Mouse (Mus musculus) hindbrain, embryonic 14.5 days (tissue): Measurements from ENCODE around the gene Agtrap. TPM values are rescaled to one million over a fixed set of nuclear protein-coding genes. Genes with fewer than 3 reads are reported as not detected.

ENCODE experiments used
- ATAC-seq: fragments of 200-750 bp; cut with Nextera tagmentation; 2 replicates; pipeline ENCODE4 v1.8.0; 2017; ENCODE audit warnings: moderate number of reproducible peaks, mild to moderate bottlenecking, moderate TSS enrichment, moderate library complexity; ENCODE audit not compliant: low FRiP score
- DNase-seq: peaks from one replicate; pipeline ENCODE4 v3.0.0-alpha.2; 2015; ENCODE audit warnings: low spot score
- H3K27ac ChIP-seq: fragments of 300-500 bp; sonication (generic); 2 replicates; pipeline ENCODE4 v1.5.1; 2014; ENCODE audit warnings: mild to moderate bottlenecking, moderate library complexity
- H3K27me3 ChIP-seq: fragments of 300-500 bp; sonication (generic); 2 replicates; pipeline ENCODE4 v1.6.1; 2014; ENCODE audit warnings: mild to moderate bottlenecking, low read length, mixed read lengths; ENCODE audit not compliant: control insufficient read depth, insufficient read depth
- H3K36me3 ChIP-seq: fragments of 300-500 bp; sonication (generic); replicated peaks from 2 replicates; pipeline ENCODE4 v1.6.1; 2014; ENCODE audit not compliant: control insufficient read depth, insufficient read depth
- H3K4me1 ChIP-seq: fragments of 300-500 bp; sonication (generic); replicated peaks from 2 replicates; pipeline ENCODE4 v1.6.1; 2014; ENCODE audit warnings: antibody characterized with exemption, low read length, mixed read lengths; ENCODE audit not compliant: control insufficient read depth, insufficient read depth
- H3K4me2 ChIP-seq: fragments of 300-500 bp; sonication (generic); replicated peaks from 2 replicates; pipeline ENCODE4 v1.6.1; 2014; ENCODE audit warnings: mild to moderate bottlenecking, moderate library complexity
- H3K4me3 ChIP-seq: fragments of 300-500 bp; sonication (generic); replicated peaks from 2 replicates; pipeline ENCODE4 v1.5.1; 2014; ENCODE audit warnings: mild to moderate bottlenecking, low read length
- H3K9ac ChIP-seq: fragments of 300-500 bp; sonication (generic); 2 replicates; pipeline ENCODE4 v1.6.1; 2014
- H3K9me3 ChIP-seq: fragments of 300-500 bp; sonication (generic); 2 replicates; pipeline ENCODE4 v1.6.1; 2016; ENCODE audit warnings: low read length; ENCODE audit not compliant: control insufficient read depth
- WGBS: fragments of 180-500 bp; shearing (Covaris S2); extraction: QIAGEN DNeasy Blood & Tissue Kit; methylation state at CpG from one replicate; pipeline ENCODE4 v1.1.7; 2014; 5-methylcytosine and 5-hydroxymethylcytosine counted together
- polyA plus RNA-seq: library from polyadenylated mRNA; unstranded; fragments of >200 nt; fragmentation: Nextera tagmentation; extraction: Ambion mirVana; gene quantifications from 2 replicates; pipeline ENCODE4 v1.2.1, GENCODE M21; 2014

Gene Agtrap
- polyA plus RNA-seq, 1 experiment from 2014 or later = 6.6 TPM

GRCm38 (mm10) chr4:148109215-148109614 is 21.4 kb upstream of the Agtrap start:
- Histone ChIP-seq H3K36me3 (peaks cover 47% of the 10 kb centered on the region), H3K27me3 (no peaks in the 10 kb centered on the region), H3K27ac (no peak overlapping the region), H3K9me3 (no peaks in the 10 kb centered on the region), H3K9ac (no peak overlapping the region), H3K4me1 (0 out of 2 replicates have a peak, but pooled peaks cover 7% of the 10 kb centered on the region), H3K4me2 (no peak overlapping the region), H3K4me3 (no peak overlapping the region)
- ATAC-seq (no peak), DNase-seq (no peak)
- 91% methylated on average over 5 of the region's 5 CpGs for WGBS

GRCm38 (mm10) chr4:148108565-148109100 is 20.8 kb upstream of the Agtrap start:
- whole genome bisulfite sequencing = 58% methylated on average over 7 of the region's 7 CpGs

GRCm38 (mm10) chr4:148107621-148108291 is 19.9 kb upstream of the Agtrap start:
- ATAC-seq (peak; percentile 46; the same call in 1 of the 2 replicates), DNase-seq (no peak)
- Histone ChIP-seq H3K27me3 (no peaks in the 10 kb centered on the region), H3K36me3 (peaks cover 41% of the 10 kb centered on the region), H3K4me1 (0 out of 2 replicates have a peak, but pooled peaks cover 7% of the 10 kb centered on the region), H3K27ac (0 out of 2 replicates have a peak overlapping the region, but pooled peaks have one; percentile 4), H3K4me2 (no peak overlapping the region), H3K9me3 (no peaks in the 10 kb centered on the region), H3K4me3 (no peak overlapping the region), H3K9ac (no peak overlapping the region)
- 35% methylated on average over 22 of the region's 22 CpGs for WGBS

More at GRCm38 (mm10) chr4:148108565-148109100, 20.8 kb upstream of the Agtrap start:
- DNase-seq (no peak), ATAC-seq (no peak)
- no peaks in the 10 kb centered on the region for H3K27me3 ChIP-seq
- no peak overlapping the region for H3K9ac ChIP-seq
- H3K36me3 ChIP-seq = peaks cover 48% of the 10 kb centered on the region
- H3K4me1 ChIP-seq = 0 out of 2 replicates have a peak, but pooled peaks cover 7% of the 10 kb centered on the region
- no peaks in the 10 kb centered on the region for H3K9me3 ChIP-seq
- H3K27ac ChIP-seq = peak overlapping the region; percentile 66
- no peak overlapping the region for H3K4me2 ChIP-seq
- no peak overlapping the region for H3K4me3 ChIP-seq

- Histone ChIP-seq H3K4me3 (no peak overlapping the region), H3K4me2 (no peak overlapping the region), H3K36me3 (peaks cover 47% of the 10 kb centered on the region), H3K27me3 (no peaks in the 10 kb centered on the region), H3K27ac (no peak overlapping the region), H3K9ac (no peak overlapping the region), H3K4me1 (peaks cover 12% of the 10 kb centered on the region; the same call in 1 of the 2 replicates), H3K9me3 (no peaks in the 10 kb centered on the region)
- 87% methylated on average over 3 of the region's 3 CpGs for WGBS
- DNase-seq = no peak
- ATAC-seq = no peak
These were observed 16.3 kb upstream of the Agtrap start for GRCm38 (mm10) chr4:148104146-148104545.

GRCm38 (mm10) chr4:148101801-148102527 is 14.1 kb upstream of the Agtrap start:
- H3K4me1 ChIP-seq = peaks cover 11% of the 10 kb centered on the region
- H3K4me3 ChIP-seq = peak overlapping the region; percentile 16; the same call in 1 of the 2 replicates
- H3K27ac ChIP-seq = peak overlapping the region; percentile 72
- H3K4me2 ChIP-seq = peak overlapping the region; percentile 47
- peak; percentile 81 for ATAC-seq
- DNase-seq = peak; percentile 68
- H3K36me3 ChIP-seq = peaks cover 33% of the 10 kb centered on the region
- WGBS = 17% methylated on average over 29 of the region's 29 CpGs
- no peaks in the 10 kb centered on the region for H3K9me3 ChIP-seq
- H3K27me3 ChIP-seq = no peaks in the 10 kb centered on the region
- H3K9ac ChIP-seq = peak overlapping the region; percentile 47

- ATAC-seq (no peak), DNase-seq (no peak)
- Histone ChIP-seq H3K4me1 (peaks cover 11% of the 10 kb centered on the region), H3K27ac (no peak overlapping the region), H3K9ac (no peak overlapping the region), H3K4me3 (no peak overlapping the region), H3K9me3 (no peaks in the 10 kb centered on the region), H3K36me3 (peaks cover 19% of the 10 kb centered on the region), H3K4me2 (no peak overlapping the region), H3K27me3 (no peaks in the 10 kb centered on the region)
- WGBS = 84% methylated on average over 3 of the region's 3 CpGs
These were observed 10.8 kb upstream of the Agtrap start for GRCm38 (mm10) chr4:148098666-148099065.

GRCm38 (mm10) chr4:148097936-148098335 is 10.1 kb upstream of the Agtrap start:
- no peak for DNase-seq
- Histone ChIP-seq H3K4me2 (no peak overlapping the region), H3K27me3 (no peaks in the 10 kb centered on the region), H3K9me3 (no peaks in the 10 kb centered on the region), H3K4me1 (peaks cover 11% of the 10 kb centered on the region), H3K4me3 (no peak overlapping the region), H3K9ac (no peak overlapping the region), H3K27ac (peak overlapping the region; percentile 14; the same call in 1 of the 2 replicates), H3K36me3 (peaks cover 18% of the 10 kb centered on the region)
- no peak for ATAC-seq
- WGBS = 79% methylated on average over 2 of the region's 2 CpGs

- 83% methylated on average over 4 of the region's 4 CpGs for WGBS
- no peak overlapping the region for H3K4me3 ChIP-seq
- no peaks in the 10 kb centered on the region for H3K36me3 ChIP-seq
- DNase-seq (no peak), ATAC-seq (no peak)
- H3K9me3 ChIP-seq = no peaks in the 10 kb centered on the region
- H3K9ac ChIP-seq = no peak overlapping the region
- peaks cover 6% of the 10 kb centered on the region for H3K4me1 ChIP-seq
- no peak overlapping the region for H3K4me2 ChIP-seq
- no peak overlapping the region for H3K27ac ChIP-seq
- no peaks in the 10 kb centered on the region for H3K27me3 ChIP-seq
These were observed 7.2 kb upstream of the Agtrap start for GRCm38 (mm10) chr4:148095081-148095480.

GRCm38 (mm10) chr4:148094161-148094560 is 6.3 kb upstream of the Agtrap start:
- no peak overlapping the region for H3K4me2 ChIP-seq
- no peak overlapping the region for H3K27ac ChIP-seq
- H3K4me1 ChIP-seq = peaks cover 6% of the 10 kb centered on the region
- H3K9me3 ChIP-seq = no peaks in the 10 kb centered on the region
- H3K9ac ChIP-seq = no peak overlapping the region
- WGBS = 83% methylated on average over 5 of the region's 5 CpGs
- ATAC-seq = no peak
- no peak overlapping the region for H3K4me3 ChIP-seq
- H3K27me3 ChIP-seq = no peaks in the 10 kb centered on the region
- no peaks in the 10 kb centered on the region for H3K36me3 ChIP-seq
- DNase-seq = no peak
